Mouse (Mus musculus): ENCODE data around the gene Cfap97d1.

DNA sequence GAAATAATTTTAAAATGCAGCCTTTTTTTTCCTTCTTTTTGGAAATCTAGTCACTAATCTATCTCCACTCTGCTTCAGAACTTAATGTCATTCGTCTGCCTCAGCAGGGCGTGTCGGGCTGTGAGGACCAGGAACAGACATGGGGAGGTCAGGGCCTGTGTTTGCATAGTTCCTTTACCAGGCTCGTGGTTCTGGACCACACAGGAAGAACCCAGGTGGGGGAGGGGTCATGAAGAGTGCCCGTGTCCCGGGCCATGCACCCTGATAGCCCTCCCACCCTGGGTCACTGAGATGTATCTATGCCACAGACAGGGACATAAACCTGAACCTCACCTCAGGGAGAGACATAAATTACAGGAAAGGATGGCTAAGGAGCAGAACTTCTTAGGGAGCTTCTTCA lies 9.9 kb upstream of the Cfap97d1 start:
- TF ChIP-seq CTCF (IDR thresholded peaks at IDR 0.05; ENCODE audit: borderline replicate concordance, extremely low read depth, insufficient read depth, insufficient read length): no peak
- TF ChIP-seq POLR2A (IDR thresholded peaks at IDR 0.05; ENCODE audit: borderline replicate concordance, extremely low read depth, insufficient read depth, insufficient read length, poor library complexity, severe bottlenecking): no peak
